Mouse (Mus musculus): Measurements from ENCODE around the gene Prss34. TPM values are rescaled to one million over a fixed set of nuclear protein-coding genes. Genes with fewer than 3 reads are reported as not detected.

Gene Prss34
- polyA plus RNA-seq (2012; rRNA removed): 0.08 and 0.19 TPM in 2 replicates

DNA sequence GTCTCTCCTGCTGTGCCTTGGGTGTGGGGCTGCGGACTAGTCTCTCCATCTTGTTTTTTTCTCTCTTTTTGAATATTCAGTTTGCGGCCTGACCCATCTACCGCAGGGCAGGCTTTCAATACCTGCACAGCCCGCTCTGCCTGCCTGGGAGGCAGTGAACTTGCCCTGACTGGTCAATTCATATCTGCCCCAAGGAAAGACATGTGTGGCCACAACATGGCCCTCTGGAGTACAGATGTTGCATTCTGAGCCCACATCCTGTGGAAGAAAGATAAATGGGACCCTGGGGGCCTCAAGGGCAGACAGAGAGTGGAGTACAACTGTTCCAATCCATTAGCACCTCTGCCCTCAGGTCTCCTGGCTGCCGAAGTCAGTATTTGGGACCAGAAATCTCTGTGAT is at the start of gene Prss34:
Gene Prss34, plus strand, starts transcription at position 301 of the 400 bp plus-strand sequence.
- DNase-seq (ENCODE audit: low read depth): no peak
- no peak for TF ChIP-seq CTCF (IDR thresholded peaks at IDR 0.05; ENCODE audit: borderline replicate concordance, extremely low read depth, insufficient read depth, insufficient read length)
- no peak for TF ChIP-seq POLR2A (IDR thresholded peaks at IDR 0.05; ENCODE audit: borderline replicate concordance, extremely low read depth, insufficient read depth, insufficient read length, poor library complexity, severe bottlenecking)

DNA sequence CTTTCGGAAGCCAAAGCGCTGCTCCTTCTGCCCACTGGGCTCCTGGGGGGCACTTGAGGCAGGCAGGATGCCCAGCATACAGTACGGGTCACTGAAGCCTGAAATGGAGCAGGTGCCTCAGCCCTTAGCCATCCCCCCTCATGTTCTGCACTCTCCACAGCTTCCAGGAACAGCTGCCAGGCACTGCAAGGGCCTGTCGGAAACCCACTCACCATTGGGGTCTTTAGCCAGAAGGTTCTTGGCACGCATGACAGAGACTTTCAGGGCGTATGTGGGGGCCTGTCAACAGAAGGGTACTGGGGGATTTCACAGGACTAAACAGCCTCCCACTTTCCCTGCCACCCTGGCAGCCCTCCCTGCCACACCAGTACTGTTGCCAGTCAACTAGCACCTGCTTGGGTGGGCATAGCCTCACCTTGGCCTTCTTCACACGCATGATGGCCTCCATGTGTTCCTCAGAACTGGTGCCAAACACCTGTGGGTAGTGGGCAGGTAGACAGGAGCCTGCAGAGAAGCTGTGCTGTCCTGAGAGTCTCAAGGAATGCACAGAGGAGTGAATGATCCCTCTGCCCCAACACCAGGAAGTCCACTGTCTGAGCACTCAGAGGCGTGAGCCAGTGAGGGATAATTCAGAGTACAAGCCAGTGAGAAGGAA is 47.9 kb upstream of the Prss34 start:
- DNase-seq (ENCODE audit: low read depth): peak; percentile 24
- no peak for TF ChIP-seq CTCF (IDR thresholded peaks at IDR 0.05; ENCODE audit: borderline replicate concordance, extremely low read depth, insufficient read depth, insufficient read length)
- TF ChIP-seq POLR2A (IDR thresholded peaks at IDR 0.05; ENCODE audit: borderline replicate concordance, extremely low read depth, insufficient read depth, insufficient read length, poor library complexity, severe bottlenecking): no peak

- TF ChIP-seq POLR2A (IDR thresholded peaks at IDR 0.05; ENCODE audit: borderline replicate concordance, extremely low read depth, insufficient read depth, insufficient read length, poor library complexity, severe bottlenecking): no peak
- no peak for TF ChIP-seq CTCF (IDR thresholded peaks at IDR 0.05; ENCODE audit: borderline replicate concordance, extremely low read depth, insufficient read depth, insufficient read length)
- DNase-seq (ENCODE audit: low read depth): peak; percentile 91
Observed at GRCm38 (mm10) chr17:25252643-25253042, 45.6 kb upstream of the Prss34 start.

DNA sequence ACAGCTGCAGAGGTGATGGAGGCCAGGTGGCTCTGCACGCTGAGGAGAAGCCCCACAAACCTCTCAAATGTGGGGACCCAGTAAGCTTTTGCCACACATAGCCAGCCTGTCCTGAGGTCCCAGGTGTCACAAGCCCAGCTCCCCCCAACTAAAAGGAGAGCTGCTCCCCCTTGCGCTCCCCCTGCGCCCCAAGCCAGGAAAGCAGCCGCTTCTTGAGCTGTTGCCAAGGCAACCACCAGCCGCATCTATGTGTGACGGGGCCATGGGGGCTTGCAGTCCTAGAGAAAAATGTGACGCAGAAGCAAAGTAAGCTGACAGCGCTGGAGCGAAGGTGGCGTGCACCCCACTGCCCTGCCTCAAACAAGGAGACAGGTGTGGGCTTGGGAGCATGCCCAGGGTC is 44.4 kb upstream of the Prss34 start:
- DNase-seq (ENCODE audit: low read depth): peak; percentile 72

DNA sequence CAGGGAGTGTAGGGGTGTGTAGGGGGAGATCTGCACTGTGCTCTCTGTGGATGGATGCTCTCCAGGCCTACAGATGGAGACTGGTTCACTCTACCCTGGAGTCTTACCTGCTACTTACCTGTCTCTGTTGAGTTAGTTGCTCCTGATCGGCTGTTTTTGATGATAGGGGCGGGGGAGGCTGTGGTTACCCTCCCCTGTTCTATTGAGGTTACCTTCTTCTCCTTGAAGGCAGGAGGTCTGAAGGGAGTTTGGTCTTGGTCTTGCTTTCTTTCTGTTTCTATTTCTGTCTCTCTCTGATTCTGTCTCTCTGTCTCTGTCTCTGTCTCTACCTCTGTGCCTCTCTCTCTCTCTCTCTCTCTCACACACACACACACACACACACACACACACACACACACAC is 43.1 kb upstream of the Prss34 start:
- DNase-seq (ENCODE audit: low read depth): no peak
- TF ChIP-seq CTCF (IDR thresholded peaks at IDR 0.05; ENCODE audit: borderline replicate concordance, extremely low read depth, insufficient read depth, insufficient read length) (no peak), POLR2A (IDR thresholded peaks at IDR 0.05; ENCODE audit: borderline replicate concordance, extremely low read depth, insufficient read depth, insufficient read length, poor library complexity, severe bottlenecking) (no peak)

More for the DNA sequence above, 44.4 kb upstream of the Prss34 start:
- no peak for TF ChIP-seq POLR2A (IDR thresholded peaks at IDR 0.05; ENCODE audit: borderline replicate concordance, extremely low read depth, insufficient read depth, insufficient read length, poor library complexity, severe bottlenecking)
- no peak for TF ChIP-seq CTCF (IDR thresholded peaks at IDR 0.05; ENCODE audit: borderline replicate concordance, extremely low read depth, insufficient read depth, insufficient read length)

DNA sequence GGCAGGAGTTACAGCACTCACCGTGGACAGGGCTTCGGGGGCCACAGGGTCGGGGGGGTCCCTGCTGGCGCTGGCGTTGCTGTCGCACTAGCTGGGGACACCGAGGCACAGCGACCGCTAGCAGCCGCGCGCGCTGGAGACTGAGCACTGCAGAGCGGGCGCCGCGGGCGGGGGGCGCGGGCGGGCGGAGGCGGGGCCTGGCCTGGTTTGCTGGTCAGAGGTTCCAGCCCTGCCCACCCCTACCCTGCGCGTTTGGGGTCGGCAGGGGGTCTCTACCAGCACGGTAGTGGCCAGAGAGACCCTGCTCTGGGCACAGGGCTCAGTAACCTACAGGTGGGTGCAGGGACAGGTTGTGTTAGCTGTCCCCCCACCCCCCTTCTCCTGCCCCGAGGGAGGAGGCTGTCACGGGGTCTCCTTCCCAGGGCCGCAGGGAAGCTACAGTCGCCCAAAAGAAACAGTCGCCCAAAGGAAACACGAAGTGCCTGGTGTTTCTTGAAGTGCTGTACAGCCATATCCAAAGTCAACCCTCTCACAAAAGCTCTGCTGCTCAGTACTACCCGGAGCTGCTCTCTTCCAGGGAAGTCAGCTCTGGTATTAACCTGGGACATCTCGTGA is 41.9 kb upstream of the Prss34 start, which contains the start of gene Baiap3:
Gene Baiap3, minus strand, starts transcription at position 225 of the 615 bp plus-strand sequence.
- no peak for TF ChIP-seq CTCF (IDR thresholded peaks at IDR 0.05; ENCODE audit: borderline replicate concordance, extremely low read depth, insufficient read depth, insufficient read length)
- no peak for TF ChIP-seq POLR2A (IDR thresholded peaks at IDR 0.05; ENCODE audit: borderline replicate concordance, extremely low read depth, insufficient read depth, insufficient read length, poor library complexity, severe bottlenecking)
- DNase-seq (ENCODE audit: low read depth): peak; percentile 25

DNA sequence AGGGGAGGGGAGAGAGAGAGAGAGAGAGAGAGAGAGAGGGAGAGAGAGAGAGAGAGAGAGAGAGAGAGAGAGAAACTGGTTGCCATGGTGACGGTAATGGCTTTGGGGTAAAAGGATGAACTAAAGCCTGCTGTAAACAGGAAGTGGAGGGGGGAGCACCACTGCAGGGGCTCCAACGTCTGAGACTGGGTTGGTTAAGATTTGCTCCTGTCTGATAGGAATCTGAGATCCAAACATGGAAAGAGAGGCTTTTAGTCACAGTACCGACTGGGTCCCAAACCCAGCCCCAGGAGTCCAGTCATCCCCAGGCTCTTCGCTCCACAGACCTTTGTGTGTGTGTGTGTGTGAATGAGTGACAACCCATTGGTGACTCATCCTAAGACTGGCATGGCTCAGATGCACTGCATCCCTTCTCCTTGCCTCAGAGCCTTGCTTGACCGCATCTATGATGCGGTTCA is 40.4 kb upstream of the Prss34 start:
- DNase-seq (ENCODE audit: low read depth): peak; percentile 53
- TF ChIP-seq POLR2A (IDR thresholded peaks at IDR 0.05; ENCODE audit: borderline replicate concordance, extremely low read depth, insufficient read depth, insufficient read length, poor library complexity, severe bottlenecking) (no peak), CTCF (IDR thresholded peaks at IDR 0.05; ENCODE audit: borderline replicate concordance, extremely low read depth, insufficient read depth, insufficient read length) (no peak)

- DNase-seq (ENCODE audit: low read depth): peak; percentile 18
- TF ChIP-seq CTCF (IDR thresholded peaks at IDR 0.05; ENCODE audit: borderline replicate concordance, extremely low read depth, insufficient read depth, insufficient read length) (peak; percentile 28; the same call in 1 of the 2 replicates), POLR2A (IDR thresholded peaks at IDR 0.05; ENCODE audit: borderline replicate concordance, extremely low read depth, insufficient read depth, insufficient read length, poor library complexity, severe bottlenecking) (no peak)
Observed at GRCm38 (mm10) chr17:25264453-25264852, 33.7 kb upstream of the Prss34 start.

- DNase-seq (ENCODE audit: low read depth): no peak
- TF ChIP-seq CTCF (IDR thresholded peaks at IDR 0.05; ENCODE audit: borderline replicate concordance, extremely low read depth, insufficient read depth, insufficient read length): no peak
- no peak for TF ChIP-seq POLR2A (IDR thresholded peaks at IDR 0.05; ENCODE audit: borderline replicate concordance, extremely low read depth, insufficient read depth, insufficient read length, poor library complexity, severe bottlenecking)
Observed at GRCm38 (mm10) chr17:25270795-25271335, 27.3 kb upstream of the Prss34 start.

- no peak for TF ChIP-seq POLR2A (IDR thresholded peaks at IDR 0.05; ENCODE audit: borderline replicate concordance, extremely low read depth, insufficient read depth, insufficient read length, poor library complexity, severe bottlenecking)
- TF ChIP-seq CTCF (IDR thresholded peaks at IDR 0.05; ENCODE audit: borderline replicate concordance, extremely low read depth, insufficient read depth, insufficient read length): no peak
- DNase-seq (ENCODE audit: low read depth): peak; percentile 15
Observed at GRCm38 (mm10) chr17:25272326-25272725, 25.9 kb upstream of the Prss34 start.

DNA sequence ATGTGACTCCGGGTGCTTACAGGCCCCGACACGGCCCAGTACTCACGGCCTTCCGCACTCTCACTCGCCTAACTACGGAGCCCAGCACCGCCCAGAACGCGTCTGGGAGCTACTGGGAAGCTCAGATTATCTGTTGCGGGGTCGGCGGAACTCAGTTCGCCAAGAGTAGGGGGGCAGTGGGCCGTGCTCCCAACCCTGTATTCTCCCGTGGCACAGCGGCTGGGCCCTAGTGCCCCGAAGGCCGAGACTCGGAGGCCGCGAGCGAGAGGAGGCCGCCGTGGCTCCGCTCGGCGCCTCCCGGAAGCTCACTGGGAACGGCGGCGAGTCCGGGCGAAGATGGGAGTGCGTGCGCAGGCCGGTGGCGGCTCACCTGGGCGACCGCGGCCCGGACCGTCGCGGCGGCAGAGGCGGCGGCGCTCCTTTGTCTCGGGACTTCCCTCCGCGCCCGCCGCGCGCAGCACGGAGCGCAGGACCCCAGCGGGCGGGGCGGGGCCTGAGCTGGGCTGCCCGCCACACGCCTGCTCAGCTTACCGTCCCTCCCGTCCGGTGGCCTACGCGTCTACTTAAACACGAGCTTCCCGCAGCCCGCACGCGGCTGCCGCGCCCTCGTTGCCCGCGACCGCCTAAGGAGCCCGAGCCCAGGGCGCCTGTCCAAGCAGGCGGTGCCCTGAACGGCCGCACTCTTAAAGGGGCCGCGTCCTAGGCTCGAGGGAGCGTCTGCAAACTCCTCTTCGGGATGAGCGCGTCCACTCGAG is 25.1 kb upstream of the Prss34 start:
- TF ChIP-seq POLR2A (IDR thresholded peaks at IDR 0.05; ENCODE audit: borderline replicate concordance, extremely low read depth, insufficient read depth, insufficient read length, poor library complexity, severe bottlenecking) (peak; percentile 98), CTCF (IDR thresholded peaks at IDR 0.05; ENCODE audit: borderline replicate concordance, extremely low read depth, insufficient read depth, insufficient read length) (no peak)
- DNase-seq (ENCODE audit: low read depth): peak; percentile 98
